Mouse (Mus musculus): Measurements from ENCODE around the gene Olfr190. TPM values are rescaled to one million over a fixed set of nuclear protein-coding genes. Genes with fewer than 3 reads are reported as not detected.
"Not testable (repeated sequence)": the region's sequence is repeated elsewhere in the genome, so short reads cannot be mapped to it uniquely, and the experiment has no call there.

Gene Olfr190
- not detected for total RNA-seq (2022)

GRCm38 (mm10) chr16:59077905-59078304 lies at the start of gene Olfr190:
Gene Olfr190, minus strand, starts transcription at chr16:59078005.
- no peak for DNase-seq (ENCODE audit: low spot score in 2 of 2)

- DNase-seq (ENCODE audit: low spot score in 2 of 2), result no peak
These were observed 43.2 kb upstream of the Olfr190 start, which contains the start of gene Olfr194 for GRCm38 (mm10) chr16:59120969-59121368. Gene Olfr194, minus strand, starts transcription at chr16:59121069.

- DNase-seq (ENCODE audit: low spot score in 2 of 2), result no peak
These were observed 34.0 kb upstream of the Olfr190 start, which contains the start of gene Olfr193 for GRCm38 (mm10) chr16:59111781-59112180. Gene Olfr193, minus strand, starts transcription at chr16:59111881.

GRCm38 (mm10) chr16:59108522-59108921 lies 30.7 kb upstream of the Olfr190 start:
- DNase-seq (ENCODE audit: low spot score in 2 of 2), result not testable (repeated sequence)

GRCm38 (mm10) chr16:59105312-59105711 lies 27.5 kb upstream of the Olfr190 start:
- DNase-seq (ENCODE audit: low spot score in 2 of 2), result no peak

GRCm38 (mm10) chr16:59089722-59090121 lies 11.9 kb upstream of the Olfr190 start, which contains the start of gene Olfr191:
Gene Olfr191, minus strand, starts transcription at chr16:59089822.
- not testable (repeated sequence) for DNase-seq (ENCODE audit: low spot score in 2 of 2)

DNA sequence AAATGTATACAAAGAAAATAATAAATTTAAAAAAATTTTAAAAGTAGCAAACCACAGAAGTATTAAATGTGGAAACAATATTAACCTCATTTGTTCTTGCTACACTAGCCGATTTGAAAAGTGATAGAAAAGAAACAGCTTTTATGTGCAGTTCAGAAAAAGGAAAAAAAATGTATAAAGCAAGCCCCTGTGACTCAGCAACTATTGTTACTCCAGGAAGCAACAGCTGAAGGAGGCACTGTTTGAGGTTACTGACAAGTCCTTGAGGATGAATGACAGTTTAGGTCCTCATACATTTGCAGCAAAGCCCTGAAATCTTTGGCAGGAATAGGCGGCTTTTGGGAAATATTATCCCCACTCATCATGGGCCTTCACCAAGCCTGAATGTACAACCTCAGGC lies 3.3 kb upstream of the Olfr190 start:
- not testable (repeated sequence) for DNase-seq (ENCODE audit: low spot score in 2 of 2)

DNA sequence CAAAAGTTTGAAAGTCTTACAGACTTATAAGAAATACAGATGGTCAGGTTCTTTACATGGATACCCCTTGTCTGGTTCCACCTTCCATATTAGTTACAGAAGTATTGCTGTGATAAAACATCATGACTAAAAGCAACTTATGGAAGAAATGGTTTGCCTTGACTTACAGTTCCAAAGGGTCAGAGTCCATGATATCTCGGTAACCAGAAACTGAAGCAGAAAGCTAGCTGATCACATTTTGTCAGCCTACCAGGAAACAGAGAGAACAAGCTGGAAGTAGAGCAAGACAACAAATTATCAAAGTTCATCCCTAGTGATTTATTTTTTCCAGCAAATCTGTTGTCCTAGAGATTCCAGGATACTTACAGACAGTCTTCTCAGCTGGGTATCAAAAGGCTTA lies 4.3 kb downstream of the Olfr190 start:
- no peak for DNase-seq (ENCODE audit: low spot score in 2 of 2)

DNA sequence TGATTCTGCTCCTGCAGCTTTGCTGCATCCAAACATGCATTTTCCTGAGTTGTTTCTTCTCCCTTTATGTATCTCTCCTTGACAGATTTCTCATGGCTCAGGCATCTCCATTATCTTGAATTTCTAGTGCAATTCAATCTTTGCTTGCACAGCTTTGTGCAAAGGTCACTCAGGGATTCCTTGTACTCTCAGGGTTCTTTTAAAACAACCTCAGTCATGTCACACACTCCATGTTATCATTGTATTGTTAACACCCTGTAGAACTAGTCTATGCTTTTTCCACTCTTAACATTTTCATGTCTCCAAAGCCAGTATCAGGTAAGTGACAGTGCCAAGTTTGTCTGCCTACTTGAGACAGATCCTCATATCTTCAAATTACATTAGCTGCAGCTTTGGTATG lies 6.0 kb downstream of the Olfr190 start:
- DNase-seq (ENCODE audit: low spot score in 2 of 2), result no peak

GRCm38 (mm10) chr16:59062411-59062810 lies 15.4 kb downstream of the Olfr190 start:
- DNase-seq (ENCODE audit: low spot score in 2 of 2), result not testable (repeated sequence)

GRCm38 (mm10) chr16:59049286-59049685 lies 28.5 kb downstream of the Olfr190 start:
- not testable (repeated sequence) for DNase-seq (ENCODE audit: low spot score in 2 of 2)

GRCm38 (mm10) chr16:59048860-59049259 lies 28.9 kb downstream of the Olfr190 start:
- no peak for DNase-seq (ENCODE audit: low spot score in 2 of 2)

- no peak for DNase-seq (ENCODE audit: low spot score in 2 of 2)
These were observed 30.2 kb downstream of the Olfr190 start for GRCm38 (mm10) chr16:59047579-59047978.

GRCm38 (mm10) chr16:59045835-59046234 lies 32.0 kb downstream of the Olfr190 start:
- DNase-seq (ENCODE audit: low spot score in 2 of 2), result no peak

DNA sequence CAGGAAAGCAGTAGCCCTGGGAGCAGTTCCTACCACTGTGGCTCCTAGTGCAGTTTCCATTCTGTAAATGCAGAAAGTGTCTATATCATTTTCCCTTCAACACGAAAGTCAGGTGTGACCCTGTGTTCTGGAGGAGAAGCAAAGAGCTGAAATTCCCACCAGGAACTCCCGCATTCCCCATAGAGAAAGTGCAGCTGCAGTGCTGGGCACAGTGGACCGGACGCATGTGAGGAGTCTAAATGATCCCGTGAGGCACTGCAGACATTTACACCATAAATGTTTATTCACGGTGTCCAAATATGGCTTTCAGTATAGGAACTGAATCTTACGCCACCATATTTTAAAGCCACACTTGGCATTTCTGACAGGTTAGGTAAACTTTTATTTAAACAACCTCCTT lies 38.1 kb downstream of the Olfr190 start, which contains the start of gene Olfr187:
Gene Olfr187 (minus strand): TSS at position 58 of the 400 bp plus-strand sequence.
- no peak for DNase-seq (ENCODE audit: low spot score in 2 of 2)

GRCm38 (mm10) chr16:59030191-59030590 lies 47.6 kb downstream of the Olfr190 start, which contains the start of gene Olfr186:
Gene Olfr186, minus strand, starts transcription at chr16:59030291.
- no peak for DNase-seq (ENCODE audit: low spot score in 2 of 2)

Other genes starting within 250 kb of the Olfr190 start
- not detected for gene Olfr177, start 203.2 kb downstream of the Olfr190 start, total RNA-seq (2022)
- gene Olfr178, start 185.9 kb downstream of the Olfr190 start, total RNA-seq (2022), result not detected
- gene Olfr181, start 149.2 kb downstream of the Olfr190 start, total RNA-seq (2022), result not detected
- not detected for gene Olfr180, start 148.6 kb downstream of the Olfr190 start, total RNA-seq (2022)
- gene Olfr183, start 82.6 kb downstream of the Olfr190 start, total RNA-seq (2022), result not detected
- gene Olfr186, start 47.7 kb downstream of the Olfr190 start, total RNA-seq (2022), result not detected
- gene Olfr187, start 38.2 kb downstream of the Olfr190 start, total RNA-seq (2022), result not detected
- not detected for gene Olfr191, start 11.8 kb upstream of the Olfr190 start, total RNA-seq (2022)
- gene Olfr193, start 33.9 kb upstream of the Olfr190 start, total RNA-seq (2022), result not detected
- gene Olfr194, start 43.1 kb upstream of the Olfr190 start, total RNA-seq (2022), result not detected
- not detected for gene Olfr195, start 69.0 kb upstream of the Olfr190 start, total RNA-seq (2022)
- gene Olfr196, start 92.4 kb upstream of the Olfr190 start, total RNA-seq (2022), result not detected
- not detected for gene Olfr198, start 125.5 kb upstream of the Olfr190 start, total RNA-seq (2022)
- gene Olfr199, start 141.8 kb upstream of the Olfr190 start, total RNA-seq (2022), result not detected
- not detected for gene Olfr201, start 194.6 kb upstream of the Olfr190 start, total RNA-seq (2022)
- gene Olfr202, start 208.8 kb upstream of the Olfr190 start, total RNA-seq (2022), result not detected
- not detected for gene Olfr203, start 220.9 kb upstream of the Olfr190 start, total RNA-seq (2022)
- not detected for gene Olfr204, start 240.2 kb upstream of the Olfr190 start, total RNA-seq (2022)

Data from gastrocnemius, adult 8-10 months (tissue).